Mouse (Mus musculus): ENCODE measurements around the gene Wdr17.

The Wdr17 gene

GRCm38 (mm10) chr8:54603440-54603839 lies 283.5 kb downstream of the Wdr17 start:
- no peak for DNase-seq (ENCODE audit: extremely low spot score, low read depth, low spot score)

GRCm38 (mm10) chr8:54600671-54601251 lies 286.2 kb downstream of the Wdr17 start, which contains the start of gene Spata4:
Gene Spata4 (plus strand): TSS chr8:54600781.
- no peak for DNase-seq (ENCODE audit: extremely low spot score, low read depth, low spot score)

GRCm38 (mm10) chr8:54597386-54597785 lies 289.6 kb downstream of the Wdr17 start:
- no peak for DNase-seq (ENCODE audit: extremely low spot score, low read depth, low spot score)

- DNase-seq (ENCODE audit: extremely low spot score, low read depth, low spot score): no peak
These were observed 290.0 kb downstream of the Wdr17 start for GRCm38 (mm10) chr8:54596940-54597339.

GRCm38 (mm10) chr8:54596051-54596450 lies 290.9 kb downstream of the Wdr17 start:
- DNase-seq (ENCODE audit: extremely low spot score, low read depth, low spot score): no peak

- DNase-seq (ENCODE audit: extremely low spot score, low read depth, low spot score): no peak
These were observed 292.4 kb downstream of the Wdr17 start for GRCm38 (mm10) chr8:54594634-54595033.

- no peak for DNase-seq (ENCODE audit: extremely low spot score, low read depth, low spot score)
These were observed 304.1 kb downstream of the Wdr17 start for GRCm38 (mm10) chr8:54582886-54583285.

- DNase-seq (ENCODE audit: extremely low spot score, low read depth, low spot score): no peak
These were observed 305.5 kb downstream of the Wdr17 start for GRCm38 (mm10) chr8:54581436-54581835.
